Mouse (Mus musculus) R1 (cell line): ENCODE results near the gene Prkag3.

Experiments
- DNase-seq: peaks from one replicate; pipeline ENCODE4 v3.0.0-alpha.2; 2018; ENCODE audit warnings: low read depth, low spot score

Prkag3 gene

GRCm38 (mm10) chr1:74713099-74713858 lies 35.7 kb downstream of the Prkag3 start, which contains the start of gene Cyp27a1:
Gene Cyp27a1 (plus strand): TSS chr1:74713574.
- DNase-seq, result peak; percentile 54

DNA sequence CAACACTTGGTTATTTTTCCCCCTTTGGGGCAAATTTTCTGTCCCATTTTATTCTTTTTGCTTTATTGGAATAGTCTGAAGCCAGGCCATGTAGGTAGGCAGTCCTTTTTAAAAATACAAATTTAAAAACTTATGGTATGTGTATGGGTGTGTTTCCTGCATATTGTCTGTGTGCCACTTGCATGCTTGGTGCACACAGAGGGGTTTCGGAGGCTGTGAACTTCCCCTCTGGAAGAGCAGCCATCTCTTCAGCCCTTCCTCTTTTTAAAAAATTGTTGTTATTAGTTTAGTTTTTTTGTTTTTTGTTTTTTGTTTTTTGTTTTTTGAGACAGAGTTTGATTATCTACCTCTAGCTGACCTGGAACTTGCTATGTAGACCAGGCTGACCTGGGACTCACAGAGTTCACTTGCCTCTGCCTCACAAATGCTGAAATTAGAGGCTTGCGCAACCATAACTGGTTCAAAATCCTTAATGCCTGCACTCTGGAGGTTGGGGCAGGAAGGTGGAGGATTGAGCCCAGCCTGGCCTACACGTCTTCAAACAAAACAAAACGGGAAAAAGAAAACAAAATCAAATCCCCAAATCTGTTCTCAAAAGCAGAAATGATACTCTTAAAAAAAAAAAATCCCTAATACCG lies 36.4 kb downstream of the Prkag3 start:
- no peak for DNase-seq

DNA sequence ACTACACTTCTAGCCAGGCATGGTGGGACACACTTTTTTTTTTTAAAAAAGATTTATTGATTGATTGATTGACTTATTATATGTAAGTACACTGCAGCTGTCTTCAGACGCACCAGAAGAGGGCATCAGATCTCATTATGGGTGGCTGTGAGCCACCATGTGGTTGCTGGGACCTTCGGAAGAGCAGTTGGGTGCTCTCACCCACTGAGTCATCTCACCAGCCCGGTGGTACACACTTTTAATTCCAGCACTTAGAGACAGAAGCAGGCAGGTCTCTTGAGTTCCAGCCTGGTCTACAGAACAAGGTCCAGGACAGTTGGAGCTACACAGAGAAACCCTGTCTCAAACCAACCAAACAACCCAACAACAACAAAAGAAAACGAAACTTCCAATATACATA lies 37.0 kb downstream of the Prkag3 start:
- DNase-seq, result no peak

GRCm38 (mm10) chr1:74709566-74709965 lies 39.5 kb downstream of the Prkag3 start:
- peak; percentile 44 for DNase-seq

- DNase-seq, result no peak
These were observed 44.0 kb downstream of the Prkag3 start for GRCm38 (mm10) chr1:74705016-74705415.

DNA sequence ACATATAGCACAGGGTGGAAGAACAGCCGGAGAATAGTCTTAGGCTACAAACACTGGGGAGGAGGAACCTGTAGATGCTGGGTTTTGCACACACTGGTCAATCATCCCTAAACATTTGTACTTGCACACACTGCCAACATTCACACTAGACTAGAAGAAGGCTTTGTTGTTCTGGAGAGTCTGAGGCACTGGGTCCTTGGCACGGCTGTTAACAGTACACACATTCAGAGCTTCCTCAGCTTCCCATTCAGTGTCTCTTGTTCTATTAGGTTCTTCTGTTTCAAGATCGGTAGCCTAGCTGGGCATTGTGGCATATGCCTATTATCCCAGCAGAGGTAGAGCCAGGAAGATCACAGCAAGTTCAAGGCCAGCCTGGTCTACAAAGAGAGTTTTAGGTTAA lies 44.9 kb downstream of the Prkag3 start:
- no peak for DNase-seq

GRCm38 (mm10) chr1:74702142-74702553 lies 46.9 kb downstream of the Prkag3 start:
- no peak for DNase-seq

GRCm38 (mm10) chr1:74698791-74699190 lies 50.2 kb downstream of the Prkag3 start:
- no peak for DNase-seq

DNA sequence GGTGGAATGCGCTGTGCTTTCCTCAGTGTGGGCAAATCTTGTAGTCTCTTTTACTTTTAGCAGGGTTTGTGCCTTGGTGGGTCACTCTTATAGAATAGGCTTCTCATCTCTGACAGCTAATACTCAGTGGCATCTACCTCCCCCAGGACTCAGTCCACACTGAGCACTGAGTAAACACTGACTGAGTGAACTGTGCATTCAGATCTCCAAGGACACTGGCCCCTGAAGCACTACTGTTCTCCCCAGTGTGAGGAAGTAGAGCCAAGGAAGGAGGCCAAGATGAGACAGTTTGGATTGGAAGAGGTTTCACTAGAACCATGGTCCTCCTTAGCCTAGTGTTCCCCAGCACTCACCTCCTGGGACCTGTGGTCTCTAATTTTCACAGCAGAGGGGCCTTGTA lies 50.7 kb downstream of the Prkag3 start:
- no peak for DNase-seq

DNA sequence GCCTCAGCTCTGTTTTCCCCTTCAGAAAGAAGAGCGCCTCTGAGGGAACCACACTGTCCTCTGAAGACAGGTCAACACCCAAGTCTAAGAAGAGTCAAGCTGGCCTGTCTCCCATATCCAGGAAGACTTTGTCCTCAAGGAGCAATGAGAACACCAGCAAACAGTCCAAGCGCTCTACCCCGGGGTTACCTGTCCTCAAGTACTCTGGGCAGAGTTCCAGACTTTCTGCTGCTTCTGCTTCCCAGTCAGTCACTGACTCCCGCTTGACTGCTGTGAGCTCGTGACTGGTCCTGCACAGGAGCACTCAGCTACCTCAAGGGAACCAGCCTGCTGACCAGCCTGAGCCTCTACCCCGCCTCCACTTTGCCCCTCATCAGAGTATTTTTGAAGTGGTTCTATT lies 51.6 kb downstream of the Prkag3 start:
- no peak for DNase-seq

- no peak for DNase-seq
These were observed 53.2 kb downstream of the Prkag3 start for GRCm38 (mm10) chr1:74695836-74696235.

GRCm38 (mm10) chr1:74693891-74694583 lies 55.0 kb downstream of the Prkag3 start:
- DNase-seq, result no peak
